Mouse (Mus musculus): ENCODE data around the gene Dtymk.

DNA sequence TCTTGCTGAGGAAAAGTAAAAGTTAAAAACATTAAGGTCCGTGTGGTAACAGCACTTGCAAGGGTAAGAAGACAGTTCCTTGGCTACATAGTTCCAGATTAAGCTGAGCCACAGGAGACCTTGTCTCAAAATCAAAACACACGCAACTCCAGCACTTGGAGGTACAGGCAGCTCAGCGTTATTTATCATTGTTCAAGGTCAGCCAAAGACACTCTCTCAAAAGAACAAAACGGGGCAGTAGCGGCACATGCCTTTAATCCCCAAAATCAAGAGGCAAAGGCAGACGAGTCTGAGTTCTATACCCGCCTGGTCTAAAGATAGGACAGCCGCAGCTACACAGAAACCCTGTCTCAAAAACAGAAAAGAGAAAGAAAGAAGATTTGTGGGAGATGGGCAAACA lies 5.8 kb downstream of the Dtymk start:
- TF ChIP-seq CTCF (IDR thresholded peaks at IDR 0.05; ENCODE audit: borderline replicate concordance, insufficient read depth, low read depth, low read length) (no peak), POLR2A (IDR thresholded peaks at IDR 0.05; ENCODE audit: borderline replicate concordance, insufficient read depth, low read length) (no peak)
